Mouse (Mus musculus): ENCODE results near the gene Gm20388. TPM values are rescaled to one million over a fixed set of nuclear protein-coding genes. Genes with fewer than 3 reads are reported as not detected.

Gm20388 gene
- polyA plus RNA-seq, 1 experiment = 23.9 TPM

- TF ChIP-seq POLR2A (IDR thresholded peaks at IDR 0.05; ENCODE audit: extremely low read depth, insufficient read depth, low read length) = no peak
- Histone ChIP-seq H3K4me1 (ENCODE audit: control insufficient read depth, insufficient read depth, low read length) (peaks cover 10% of the 10 kb centered on the region), H3K4me3 (ENCODE audit: insufficient read depth, low read length) (no peak overlapping the region), H3K27ac (ENCODE audit: insufficient read depth, low read length) (no peak overlapping the region)
Observed at GRCm38 (mm10) chr8:120412911-120413625, 502.4 kb downstream of the Gm20388 start.

GRCm38 (mm10) chr8:120413626-120413988, 503.0 kb downstream of the Gm20388 start:
- TF ChIP-seq POLR2A (IDR thresholded peaks at IDR 0.05; ENCODE audit: extremely low read depth, insufficient read depth, low read length) (no peak), CTCF (IDR thresholded peaks at IDR 0.05; ENCODE audit: extremely low read depth, insufficient read depth, low read length) (no peak)

GRCm38 (mm10) chr8:120414216-120414615, 503.6 kb downstream of the Gm20388 start:
- Histone ChIP-seq H3K27ac (ENCODE audit: insufficient read depth, low read length) (no peak overlapping the region), H3K4me1 (ENCODE audit: control insufficient read depth, insufficient read depth, low read length) (peaks cover 12% of the 10 kb centered on the region)
- no peak for TF ChIP-seq POLR2A (IDR thresholded peaks at IDR 0.05; ENCODE audit: extremely low read depth, insufficient read depth, low read length)
- no peak for TF ChIP-seq CTCF (IDR thresholded peaks at IDR 0.05; ENCODE audit: extremely low read depth, insufficient read depth, low read length)

More at GRCm38 (mm10) chr8:120413626-120413988, 503.0 kb downstream of the Gm20388 start:
- H3K4me1 ChIP-seq (ENCODE audit: control insufficient read depth, insufficient read depth, low read length) = peaks cover 10% of the 10 kb centered on the region
- no peak overlapping the region for H3K4me3 ChIP-seq (ENCODE audit: insufficient read depth, low read length)
- H3K27ac ChIP-seq (ENCODE audit: insufficient read depth, low read length) = no peak overlapping the region

GRCm38 (mm10) chr8:120415474-120415873, 504.8 kb downstream of the Gm20388 start:
- H3K4me3 ChIP-seq (ENCODE audit: insufficient read depth, low read length) = no peak overlapping the region
- peaks cover 12% of the 10 kb centered on the region for H3K4me1 ChIP-seq (ENCODE audit: control insufficient read depth, insufficient read depth, low read length)
- TF ChIP-seq POLR2A (IDR thresholded peaks at IDR 0.05; ENCODE audit: extremely low read depth, insufficient read depth, low read length) (no peak), CTCF (IDR thresholded peaks at IDR 0.05; ENCODE audit: extremely low read depth, insufficient read depth, low read length) (no peak)
- H3K27ac ChIP-seq (ENCODE audit: insufficient read depth, low read length) = no peak overlapping the region

More at GRCm38 (mm10) chr8:120414216-120414615, 503.6 kb downstream of the Gm20388 start:
- no peak overlapping the region for H3K4me3 ChIP-seq (ENCODE audit: insufficient read depth, low read length)

- TF ChIP-seq POLR2A (IDR thresholded peaks at IDR 0.05; ENCODE audit: extremely low read depth, insufficient read depth, low read length) (no peak), CTCF (IDR thresholded peaks at IDR 0.05; ENCODE audit: extremely low read depth, insufficient read depth, low read length) (no peak)
- Histone ChIP-seq H3K4me1 (ENCODE audit: control insufficient read depth, insufficient read depth, low read length) (peaks cover 10% of the 10 kb centered on the region), H3K27ac (ENCODE audit: insufficient read depth, low read length) (0 out of 2 replicates have a peak overlapping the region, but pooled peaks have one; percentile 13), H3K4me3 (ENCODE audit: insufficient read depth, low read length) (no peak overlapping the region)
Observed at GRCm38 (mm10) chr8:120416173-120416521, 505.5 kb downstream of the Gm20388 start.

- peaks cover 10% of the 10 kb centered on the region for H3K4me1 ChIP-seq (ENCODE audit: control insufficient read depth, insufficient read depth, low read length)
- TF ChIP-seq CTCF (IDR thresholded peaks at IDR 0.05; ENCODE audit: extremely low read depth, insufficient read depth, low read length) (peak; percentile 31; the same call in 1 of the 2 replicates), POLR2A (IDR thresholded peaks at IDR 0.05; ENCODE audit: extremely low read depth, insufficient read depth, low read length) (no peak)
- 0 out of 2 replicates have a peak overlapping the region, but pooled peaks have one; percentile 18 for H3K27ac ChIP-seq (ENCODE audit: insufficient read depth, low read length)
- H3K4me3 ChIP-seq (ENCODE audit: insufficient read depth, low read length) = no peak overlapping the region
Observed at GRCm38 (mm10) chr8:120416522-120417394, 506.1 kb downstream of the Gm20388 start.

- peaks cover 8% of the 10 kb centered on the region for H3K4me1 ChIP-seq (ENCODE audit: control insufficient read depth, insufficient read depth, low read length)
- no peak overlapping the region for H3K4me3 ChIP-seq (ENCODE audit: insufficient read depth, low read length)
- no peak overlapping the region for H3K27ac ChIP-seq (ENCODE audit: insufficient read depth, low read length)
- TF ChIP-seq POLR2A (IDR thresholded peaks at IDR 0.05; ENCODE audit: extremely low read depth, insufficient read depth, low read length) = no peak
- no peak for TF ChIP-seq CTCF (IDR thresholded peaks at IDR 0.05; ENCODE audit: extremely low read depth, insufficient read depth, low read length)
Observed at GRCm38 (mm10) chr8:120418188-120418587, 507.5 kb downstream of the Gm20388 start.

- Histone ChIP-seq H3K27ac (ENCODE audit: insufficient read depth, low read length) (no peak overlapping the region), H3K4me3 (ENCODE audit: insufficient read depth, low read length) (no peak overlapping the region), H3K4me1 (ENCODE audit: control insufficient read depth, insufficient read depth, low read length) (peaks cover 8% of the 10 kb centered on the region)
- no peak for TF ChIP-seq POLR2A (IDR thresholded peaks at IDR 0.05; ENCODE audit: extremely low read depth, insufficient read depth, low read length)
- TF ChIP-seq CTCF (IDR thresholded peaks at IDR 0.05; ENCODE audit: extremely low read depth, insufficient read depth, low read length) = no peak
Observed at GRCm38 (mm10) chr8:120419675-120420074, 509.0 kb downstream of the Gm20388 start.

GRCm38 (mm10) chr8:120420226-120420625, 509.6 kb downstream of the Gm20388 start:
- Histone ChIP-seq H3K4me1 (ENCODE audit: control insufficient read depth, insufficient read depth, low read length) (peaks cover 11% of the 10 kb centered on the region), H3K27ac (ENCODE audit: insufficient read depth, low read length) (no peak overlapping the region), H3K4me3 (ENCODE audit: insufficient read depth, low read length) (no peak overlapping the region)
- TF ChIP-seq CTCF (IDR thresholded peaks at IDR 0.05; ENCODE audit: extremely low read depth, insufficient read depth, low read length) (no peak), POLR2A (IDR thresholded peaks at IDR 0.05; ENCODE audit: extremely low read depth, insufficient read depth, low read length) (no peak)

All from cortical plate, adult 2 months (tissue).